In the genomic region with DNA sequence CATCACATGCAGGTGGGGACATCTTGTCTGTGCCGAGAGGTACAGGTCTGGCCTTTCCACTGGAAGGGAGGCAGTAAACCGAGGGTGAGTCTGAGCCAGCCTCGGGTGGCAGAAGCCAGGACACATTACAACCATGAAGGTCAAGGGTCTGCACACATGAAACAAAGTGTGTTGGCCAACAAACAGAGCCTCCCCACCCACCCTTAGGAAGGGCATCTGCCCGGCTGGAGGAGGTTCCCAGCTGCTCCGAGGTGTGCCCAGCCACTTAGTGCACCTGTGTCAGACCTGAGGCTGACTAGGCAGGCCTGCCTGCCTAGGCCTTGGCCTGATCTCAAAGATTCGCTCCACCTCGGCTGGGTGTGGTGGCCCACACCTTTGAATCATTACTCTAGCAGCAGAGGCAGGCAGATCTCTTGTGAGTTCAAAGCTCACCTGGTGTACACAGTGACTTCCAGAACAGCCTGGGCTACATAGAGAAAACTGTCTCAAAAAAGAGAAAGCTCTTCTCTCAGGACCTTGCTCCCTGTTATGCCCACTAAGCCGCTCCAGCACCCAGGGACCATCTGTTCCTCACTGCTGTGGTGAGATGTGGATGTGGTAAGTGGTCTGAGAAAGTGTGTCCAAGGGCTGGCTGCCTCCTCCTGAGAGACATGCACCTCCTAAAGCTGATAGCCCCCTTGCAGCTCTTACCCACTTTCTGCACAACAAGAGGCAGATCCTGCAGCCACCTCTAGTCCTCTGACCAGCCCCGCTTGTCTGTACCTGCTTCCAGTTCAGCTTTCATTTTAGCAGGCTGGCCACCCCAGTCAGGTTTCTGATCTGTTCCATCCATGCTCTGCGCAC, we compare ENCODE assay signal across 8 mouse cellular contexts. TPM values are rescaled to one million over a fixed set of nuclear protein-coding genes. Genes with fewer than 3 reads are reported as not detected.
A peak's percentile ranks its signal among the peaks of the same experiment; 100 is the strongest.
DNase-seq lines count a peak whose midpoint lies in the region; ATAC-seq and TF ChIP-seq lines count a peak whose summit lies in the region.

No protein-coding gene starts in this region.

- H3K27ac ChIP-seq in layer of hippocampus, adult 2 months, result peak overlapping the region; percentile 100; the same call in 1 of the 2 replicates
- peak overlapping the region; percentile 49 for H3K27ac ChIP-seq in bone marrow macrophage, adult 2 months (ENCODE audit: insufficient read depth, low read depth, low read length)
- H3K27ac ChIP-seq in forebrain, embryonic 16.5 days (ENCODE audit: low read length), result peak overlapping the region; percentile 100
- peak overlapping the region; percentile 100 for H3K27ac ChIP-seq in kidney, embryonic 16.5 days (ENCODE audit: low read length)
- peak overlapping the region; percentile 100 for H3K27ac ChIP-seq in midbrain, embryonic 16.5 days (ENCODE audit: low read length)

- H3K27me3 ChIP-seq in forebrain, embryonic 16.5 days (replicated peaks; ENCODE audit: control insufficient read depth, insufficient read depth, low read length), result no peaks in the 10 kb centered on the region
- H3K27me3 ChIP-seq in kidney, embryonic 16.5 days (ENCODE audit: insufficient read depth, low read length), result no peaks in the 10 kb centered on the region
- H3K27me3 ChIP-seq in midbrain, embryonic 16.5 days (ENCODE audit: control insufficient read depth, insufficient read depth, low read depth, low read length), result no peaks in the 10 kb centered on the region

- H3K4me1 ChIP-seq in bone marrow macrophage, adult 2 months (ENCODE audit: control insufficient read depth, insufficient read depth, low read length), result peaks cover 47% of the 10 kb centered on the region
- peaks cover 27% of the 10 kb centered on the region for H3K4me1 ChIP-seq in forebrain, embryonic 16.5 days (replicated peaks; ENCODE audit: control insufficient read depth, insufficient read depth, low read length)
- peaks cover 37% of the 10 kb centered on the region for H3K4me1 ChIP-seq in kidney, embryonic 16.5 days (ENCODE audit: insufficient read depth, low read length)
- peaks cover 21% of the 10 kb centered on the region for H3K4me1 ChIP-seq in midbrain, embryonic 16.5 days (ENCODE audit: control insufficient read depth, insufficient read depth, low read length)

- H3K4me3 ChIP-seq in layer of hippocampus, adult 2 months, result no peak overlapping the region
- H3K4me3 ChIP-seq in bone marrow macrophage, adult 2 months (ENCODE audit: insufficient read depth, low read length), result no peak overlapping the region
- no peak overlapping the region for H3K4me3 ChIP-seq in forebrain, embryonic 16.5 days (replicated peaks; ENCODE audit: low read length)
- H3K4me3 ChIP-seq in kidney, embryonic 16.5 days (ENCODE audit: low read length), result no peak overlapping the region
- H3K4me3 ChIP-seq in midbrain, embryonic 16.5 days (ENCODE audit: low read depth, low read length), result no peak overlapping the region

- H3K9me3 ChIP-seq in forebrain, embryonic 16.5 days (ENCODE audit: control insufficient read depth, low read length), result no peaks in the 10 kb centered on the region
- no peaks in the 10 kb centered on the region for H3K9me3 ChIP-seq in kidney, embryonic 16.5 days (ENCODE audit: low read length)
- H3K9me3 ChIP-seq in midbrain, embryonic 16.5 days (replicated peaks; ENCODE audit: control insufficient read depth, low read length, poor library complexity, severe bottlenecking), result no peaks in the 10 kb centered on the region

- TF ChIP-seq POLR2A in bone marrow macrophage, adult 2 months (IDR thresholded peaks at IDR 0.05; ENCODE audit: borderline replicate concordance, low read depth, low read length), result no peak

- 86% methylated on average over 10 of the region's 10 CpGs for WGBS in forebrain, embryonic 16.5 days
- 71% methylated on average over 10 of the region's 10 CpGs for WGBS in kidney, embryonic 16.5 days
- WGBS in midbrain, embryonic 16.5 days, result 94% methylated on average over 10 of the region's 10 CpGs

- ATAC-seq in forebrain, embryonic 16.5 days, result no peak
- ATAC-seq in kidney, embryonic 16.5 days (ENCODE audit: low FRiP score, low TSS enrichment), result no peak
- no peak for ATAC-seq in midbrain, embryonic 16.5 days

- no peaks in the 10 kb centered on the region for H3K36me3 ChIP-seq in forebrain, embryonic 16.5 days (ENCODE audit: control insufficient read depth, insufficient read depth)
- peaks cover 6% of the 10 kb centered on the region; the same call in 1 of the 2 replicates for H3K36me3 ChIP-seq in kidney, embryonic 16.5 days (ENCODE audit: insufficient read depth, low read length)
- H3K36me3 ChIP-seq in midbrain, embryonic 16.5 days (ENCODE audit: control insufficient read depth, insufficient read depth, low read length), result peaks cover under 1% of the 10 kb centered on the region; the same call in 1 of the 2 replicates

- peak overlapping the region; percentile 98 for H3K4me2 ChIP-seq in forebrain, embryonic 16.5 days (ENCODE audit: low read length)
- peak overlapping the region; percentile 57 for H3K4me2 ChIP-seq in kidney, embryonic 16.5 days (replicated peaks; ENCODE audit: low read depth, low read length)
- H3K4me2 ChIP-seq in midbrain, embryonic 16.5 days (ENCODE audit: low read length), result peak overlapping the region; percentile 87

- TF ChIP-seq CTCF in layer of hippocampus, adult 2 months (conservative IDR thresholded peaks at IDR 0.05), result no peak
- no peak for TF ChIP-seq CTCF in bone marrow macrophage, adult 2 months (IDR thresholded peaks at IDR 0.05; ENCODE audit: low read depth, low read length)

- peak in 1 of 2 experiments; percentile 12 for DNase-seq in layer of hippocampus, adult 2 months (ENCODE audit: low spot score in 2 of 2)
- no peak for DNase-seq in layer of hippocampus, postnatal 36 days
- DNase-seq in yolk sac, embryonic 10.5 days (ENCODE audit: low spot score), result no peak
- no peak for DNase-seq in adipocyte (ENCODE audit: low spot score)

- no peak overlapping the region for H3K9ac ChIP-seq in forebrain, embryonic 16.5 days (replicated peaks; ENCODE audit: low read depth, low read length)
- peak overlapping the region; percentile 100 for H3K9ac ChIP-seq in kidney, embryonic 16.5 days (replicated peaks; ENCODE audit: low read length)
- peak overlapping the region; percentile 97 for H3K9ac ChIP-seq in midbrain, embryonic 16.5 days (ENCODE audit: low read depth, low read length)

RNA-seq across cellular contexts. Expression of a gene that starts 3.1 kb away (rescaled TPM):
- 1,000 to 10,000 TPM; 1,285 to 1,295 TPM for total RNA-seq in layer of hippocampus, adult 2 months (2021)
- total RNA-seq in layer of hippocampus, postnatal 36 days (2021), result 1,000 to 10,000 TPM; 1,262 to 1,401 TPM
- polyA plus RNA-seq in bone marrow macrophage, adult 2 months (2012; ENCODE audit: insufficient read depth, insufficient read length, missing spikeins), result 2,086 and 2,131 TPM in 2 replicates
- polyA plus RNA-seq in forebrain, embryonic 16.5 days (2015; fragmentation: Nextera tagmentation; extraction: Ambion mirVana), result 4,159 and 4,175 TPM in 2 replicates
- 2,803 and 2,860 TPM in 2 replicates for polyA plus RNA-seq in kidney, embryonic 16.5 days (2015; fragmentation: Nextera tagmentation; extraction: Ambion mirVana)
- 4,277 and 4,299 TPM in 2 replicates for polyA plus RNA-seq in midbrain, embryonic 16.5 days (2015; fragmentation: Nextera tagmentation; extraction: Ambion mirVana)

RNA-seq across cellular contexts. Expression of a gene that starts 9.9 kb away (rescaled TPM):
- 1 to 10 TPM in 1 of 2 experiments, under 1 TPM in 1; 0.69 to 1.1 TPM for total RNA-seq in layer of hippocampus, adult 2 months (2021)
- total RNA-seq in layer of hippocampus, postnatal 36 days (2021), result 1 to 10 TPM in 1 of 2 experiments, not detected in 1; 1.0 TPM
- polyA plus RNA-seq in bone marrow macrophage, adult 2 months (2012; ENCODE audit: insufficient read depth, insufficient read length, missing spikeins), result not detected in 2 replicates
- 1.3 and 1.5 TPM in 2 replicates for polyA plus RNA-seq in forebrain, embryonic 16.5 days (2015; fragmentation: Nextera tagmentation; extraction: Ambion mirVana)
- polyA plus RNA-seq in kidney, embryonic 16.5 days (2015; fragmentation: Nextera tagmentation; extraction: Ambion mirVana), result 0.72 and 0.82 TPM in 2 replicates
- 1.2 and 1.3 TPM in 2 replicates for polyA plus RNA-seq in midbrain, embryonic 16.5 days (2015; fragmentation: Nextera tagmentation; extraction: Ambion mirVana)

RNA-seq across cellular contexts. Expression of a gene that starts 27.1 kb away (rescaled TPM):
- 10 to 100 TPM; 17.7 to 19.5 TPM for total RNA-seq in layer of hippocampus, adult 2 months (2021)
- 10 to 100 TPM; 17.3 to 21.6 TPM for total RNA-seq in layer of hippocampus, postnatal 36 days (2021)
- 10.4 and 13.1 TPM in 2 replicates for polyA plus RNA-seq in bone marrow macrophage, adult 2 months (2012; ENCODE audit: insufficient read depth, insufficient read length, missing spikeins)
- 72.7 and 95.3 TPM in 2 replicates for polyA plus RNA-seq in forebrain, embryonic 16.5 days (2015; fragmentation: Nextera tagmentation; extraction: Ambion mirVana)
- polyA plus RNA-seq in kidney, embryonic 16.5 days (2015; fragmentation: Nextera tagmentation; extraction: Ambion mirVana), result 42.3 and 44.8 TPM in 2 replicates
- polyA plus RNA-seq in midbrain, embryonic 16.5 days (2015; fragmentation: Nextera tagmentation; extraction: Ambion mirVana), result 119 and 126 TPM in 2 replicates

Comparison
In these comparisons a context has a peak if more than half of its experiments do, and no peak if none do; other contexts are left out.
1. H3K27ac ChIP-seq: peak in every context shown above with its lines; median percentile 100 in layer of hippocampus, adult 2 months; 100 in forebrain, embryonic 16.5 days; 100 in kidney, embryonic 16.5 days; 100 in midbrain, embryonic 16.5 days; 49 in bone marrow macrophage, adult 2 months.